Mouse (Mus musculus) adrenal gland, adult 8-10 months (tissue): ENCODE measurements around the gene Ccdc51. TPM values are rescaled to one million over a fixed set of nuclear protein-coding genes. Genes with fewer than 3 reads are reported as not detected.

Source experiments
- DNase-seq: peaks from one replicate; pipeline ENCODE4 v3.0.0; 2022
- total RNA-seq, 4 experiments: library from RNA; stranded (reverse); gene quantifications; 2 replicates each; pipeline ENCODE4 v1.2.4; 2022

Ccdc51 gene
- total RNA-seq, 4 experiments from 2014 or later, result 17.3 to 20.0 (median 18.7) TPM

GRCm38 (mm10) chr9:109097291-109097690, 15.0 kb downstream of the Ccdc51 start:
- no peak for DNase-seq

- DNase-seq, result peak; percentile 83
Observed at GRCm38 (mm10) chr9:109097831-109098230, 15.5 kb downstream of the Ccdc51 start.

- DNase-seq, result no peak
Observed at GRCm38 (mm10) chr9:109098366-109098765, 16.1 kb downstream of the Ccdc51 start.

- DNase-seq, result peak; percentile 70
Observed at GRCm38 (mm10) chr9:109098969-109099368, 16.7 kb downstream of the Ccdc51 start.

- DNase-seq, result no peak
Observed at GRCm38 (mm10) chr9:109100307-109100928, 18.1 kb downstream of the Ccdc51 start.

- no peak for DNase-seq
Observed at GRCm38 (mm10) chr9:109101933-109102445, 19.7 kb downstream of the Ccdc51 start.

- no peak for DNase-seq
Observed at GRCm38 (mm10) chr9:109102541-109102940, 20.2 kb downstream of the Ccdc51 start.

- peak; percentile 95 for DNase-seq
Observed at GRCm38 (mm10) chr9:109103250-109103649, 21.0 kb downstream of the Ccdc51 start.

- DNase-seq, result no peak
Observed at GRCm38 (mm10) chr9:109104083-109104482, 21.8 kb downstream of the Ccdc51 start.

GRCm38 (mm10) chr9:109105011-109105410, 22.7 kb downstream of the Ccdc51 start:
- DNase-seq, result no peak

GRCm38 (mm10) chr9:109105648-109106047, 23.4 kb downstream of the Ccdc51 start:
- no peak for DNase-seq

GRCm38 (mm10) chr9:109107341-109107740, 25.0 kb downstream of the Ccdc51 start:
- DNase-seq, result no peak

GRCm38 (mm10) chr9:109110240-109110639, 27.9 kb downstream of the Ccdc51 start:
- no peak for DNase-seq

GRCm38 (mm10) chr9:109111101-109111500, 28.8 kb downstream of the Ccdc51 start:
- DNase-seq, result peak; percentile 1

GRCm38 (mm10) chr9:109111591-109111990, 29.3 kb downstream of the Ccdc51 start:
- peak; percentile 3 for DNase-seq

GRCm38 (mm10) chr9:109113331-109113730, 31.0 kb downstream of the Ccdc51 start:
- DNase-seq, result peak; percentile 4

- peak; percentile 9 for DNase-seq
Observed at GRCm38 (mm10) chr9:109114276-109114675, 32.0 kb downstream of the Ccdc51 start.

- peak; percentile 6 for DNase-seq
Observed at GRCm38 (mm10) chr9:109114871-109115270, 32.6 kb downstream of the Ccdc51 start.

- DNase-seq, result peak; percentile 89
Observed at GRCm38 (mm10) chr9:109116205-109116604, 33.9 kb downstream of the Ccdc51 start.

- no peak for DNase-seq
Observed at GRCm38 (mm10) chr9:109118106-109118505, 35.8 kb downstream of the Ccdc51 start.

GRCm38 (mm10) chr9:109119571-109119970, 37.3 kb downstream of the Ccdc51 start:
- DNase-seq, result no peak

- DNase-seq, result no peak
Observed at GRCm38 (mm10) chr9:109120956-109121355, 38.7 kb downstream of the Ccdc51 start.

GRCm38 (mm10) chr9:109122553-109123085, 40.3 kb downstream of the Ccdc51 start:
- no peak for DNase-seq

- no peak for DNase-seq
Observed at GRCm38 (mm10) chr9:109123266-109123665, 41.0 kb downstream of the Ccdc51 start.
